In the genomic region with DNA sequence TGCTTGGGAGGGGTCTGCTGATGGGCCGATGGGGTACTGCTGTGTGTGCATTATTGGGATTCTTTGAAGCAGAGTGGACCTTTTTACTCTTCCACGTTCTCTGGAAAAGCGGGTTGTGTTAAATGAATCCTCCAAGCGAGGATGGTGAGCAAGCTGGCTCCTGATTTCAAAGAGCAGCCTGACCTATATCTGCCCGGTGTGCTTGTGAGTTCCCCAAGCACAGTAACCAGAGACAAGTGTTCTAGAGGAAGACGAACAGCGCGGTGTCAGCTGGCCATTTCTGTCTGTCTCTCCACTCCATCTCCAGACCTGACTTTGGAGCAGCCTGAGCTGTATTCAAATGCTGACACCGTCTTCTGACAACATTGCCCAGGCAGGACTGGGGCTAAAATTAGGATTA, we compare ENCODE assay signal across 14 mouse cellular contexts.
DNase-seq lines count a peak whose midpoint lies in the region; ATAC-seq and TF ChIP-seq lines count a peak whose summit lies in the region.
"Had no signal": no experiment of that assay in that cellular context is flagged by ENCODE, and none has a peak within 500 bp of the region (broad histone marks: within the 10 kb centered on the region; RNA-seq: fewer than 3 reads in every experiment).

No protein-coding gene starts in this region.

- WGBS in midbrain, embryonic 16.5 days = 67% methylated on average over 9 of the region's 9 CpGs

- ATAC-seq in frontal cortex, adult (ENCODE audit: low TSS enrichment) = peak; percentile 33; the same call in 1 of the 2 replicates
- ATAC-seq in midbrain, embryonic 16.5 days = 0 out of 2 replicates have a peak, but pooled peaks have one; percentile 10
- ATAC-seq in erythroid progenitor cell, adult 5-6 weeks (replicated peaks; ENCODE audit: low FRiP score, poor library complexity, severe bottlenecking) = no peak

- no peak for TF ChIP-seq CTCF in left cerebral cortex, adult 2 months (IDR thresholded peaks at IDR 0.05)

- peak overlapping the region; percentile 67 for H3K9ac ChIP-seq in midbrain, embryonic 16.5 days (ENCODE audit: low read depth, low read length)

- H3K27ac ChIP-seq in left cerebral cortex, adult 2 months = peak overlapping the region; percentile 89
- H3K27ac ChIP-seq in midbrain, embryonic 16.5 days (ENCODE audit: low read length) = peak overlapping the region; percentile 85

- no peaks in the 10 kb centered on the region for H3K36me3 ChIP-seq in midbrain, embryonic 16.5 days (ENCODE audit: control insufficient read depth, insufficient read depth, low read length)
- H3K36me3 ChIP-seq: G1E had no signal

- H3K4me1 ChIP-seq in midbrain, embryonic 16.5 days (ENCODE audit: control insufficient read depth, insufficient read depth, low read length) = 0 out of 2 replicates have a peak, but pooled peaks cover 14% of the 10 kb centered on the region

- intact Hi-C loops in left cerebral cortex, adult 2 months (cut with DNase I) = no loop called here
- intact Hi-C loops in left cerebral cortex, postnatal 10 days (cut with DNase I) = no loop called here

- DNase-seq in frontal cortex, adult 2 months (ENCODE audit: extremely low spot score in 1 of 2, low spot score in 1 of 2) = no peak
- no peak for DNase-seq in left cerebral cortex, adult 2 months (ENCODE audit: extremely low spot score in 1 of 2, low spot score in 2 of 2)
- DNase-seq in left cerebral cortex, postnatal 10 days (ENCODE audit: extremely low spot score in 1 of 2, low spot score in 2 of 2) = no peak
- peak; percentile 11 to 21 for DNase-seq in cerebellum, postnatal 14 days
- DNase-seq in kidney, adult 11 months = no peak
- DNase-seq: B cell, adult 2 months; kidney, adult 18-20 months; kidney, postnatal 4 days; lung, postnatal 14 days; spleen, adult 18-20 months had no signal

- H3K9me3 ChIP-seq in midbrain, embryonic 16.5 days (replicated peaks; ENCODE audit: control insufficient read depth, low read length, poor library complexity, severe bottlenecking) = no peaks in the 10 kb centered on the region

- peak overlapping the region; percentile 60 for H3K4me2 ChIP-seq in midbrain, embryonic 16.5 days (ENCODE audit: low read length)

- peak overlapping the region; percentile 60 for H3K4me3 ChIP-seq in left cerebral cortex, adult 2 months
- H3K4me3 ChIP-seq in midbrain, embryonic 16.5 days (ENCODE audit: low read depth, low read length) = peak overlapping the region; percentile 42

- H3K27me3 ChIP-seq in midbrain, embryonic 16.5 days (ENCODE audit: control insufficient read depth, insufficient read depth, low read depth, low read length) = no peaks in the 10 kb centered on the region

Comparison
In these comparisons a context has a peak if more than half of its experiments do, and no peak if none do; other contexts are left out.
1. DNase-seq: peak in cerebellum, postnatal 14 days (2 of 2); none in frontal cortex, adult 2 months (0 of 2), left cerebral cortex, adult 2 months (0 of 2), left cerebral cortex, postnatal 10 days (0 of 2) and kidney, adult 11 months (single experiment).